Mouse (Mus musculus) adipose tissue, adult 10 weeks (tissue): ENCODE data around the gene Gm10061. TPM values are rescaled to one million over a fixed set of nuclear protein-coding genes. Genes with fewer than 3 reads are reported as not detected.

ENCODE experiments used
- polyA plus RNA-seq: library from polyadenylated mRNA; stranded (reverse); fragments of 350-450 nt; fragmentation: Illumina TruSeq; extraction: RNeasy Lipid Tissue Mini Kit (QIAGEN cat#74804); gene quantifications from one replicate; pipeline ENCODE4 v1.2.3, GENCODE M21; 2014; ENCODE audit warnings: low read depth, low replicate concordance

Gm10061 gene
- polyA plus RNA-seq = not detected

GRCm38 (mm10) chr16:89150786-89151185 lies at the start of gene Gm10061:
Gene Gm10061, plus strand, starts transcription at chr16:89151086.

DNA sequence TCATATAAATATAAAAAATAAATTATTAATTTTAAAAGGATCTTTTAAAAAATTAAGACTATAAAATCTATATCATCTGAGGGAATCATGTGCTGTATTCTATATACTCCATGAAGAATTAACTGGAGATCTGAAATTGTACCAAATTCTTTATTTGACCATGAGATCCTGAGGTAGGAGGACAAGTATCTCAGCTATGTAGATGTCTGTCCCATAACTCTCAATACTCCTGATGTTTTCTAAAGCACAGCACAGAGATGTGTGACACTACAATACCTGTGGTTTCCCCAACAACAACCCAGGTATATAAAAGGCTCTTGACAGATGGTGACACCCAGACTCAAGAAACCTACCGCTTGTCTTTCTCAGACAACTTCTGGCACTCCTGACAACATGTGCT lies 10.3 kb upstream of the Gm10061 start, which contains the start of gene Gm6358:
Gm6358 (plus strand) TSS at position 301 of the 400 bp plus-strand sequence.

GRCm38 (mm10) chr16:89157652-89158051 lies 6.8 kb downstream of the Gm10061 start, which contains the start of gene Gm9789:
Gene Gm9789, plus strand, starts transcription at chr16:89157952.

DNA sequence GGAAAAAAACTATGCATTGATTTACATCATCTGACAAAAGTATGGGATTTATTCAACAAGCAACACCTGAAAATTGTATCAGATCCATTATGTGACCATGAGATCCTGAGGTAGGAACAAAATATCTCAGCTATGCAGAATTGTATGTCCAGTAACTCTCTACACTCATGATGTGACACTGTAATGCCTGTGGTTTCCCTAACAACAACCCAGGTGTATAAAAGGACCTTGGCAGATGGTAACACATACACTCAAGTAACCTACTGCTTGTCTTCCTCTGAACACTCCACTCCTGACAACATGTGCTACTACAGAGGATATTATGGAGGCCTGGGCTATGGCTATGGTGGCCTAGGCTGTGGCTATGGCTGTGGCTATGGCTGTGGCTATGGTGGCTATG lies 18.3 kb downstream of the Gm10061 start, which contains the start of gene Gm7735:
Gm7735 (plus strand) TSS at position 301 of the 400 bp plus-strand sequence.

GRCm38 (mm10) chr16:89174435-89174834 lies 23.5 kb downstream of the Gm10061 start, which contains the start of gene 1110057P08Rik:
Gene 1110057P08Rik, plus strand, starts transcription at chr16:89174735.

Other genes with a start within 250 kb of the Gm10061 start
- not detected for gene Krtap19-9b, start 218.8 kb upstream of the Gm10061 start, polyA plus RNA-seq
- not detected for gene Krtap16-3, start 188.2 kb upstream of the Gm10061 start, polyA plus RNA-seq
- not detected for gene Krtap22-2, start 140.3 kb upstream of the Gm10061 start, polyA plus RNA-seq
- gene Gm10229, start 135.8 kb upstream of the Gm10061 start, polyA plus RNA-seq = not detected
- gene Krtap6-1, start 119.4 kb upstream of the Gm10061 start, polyA plus RNA-seq = not detected
- gene Gm10228, start 109.6 kb upstream of the Gm10061 start, polyA plus RNA-seq = not detected
- not detected for gene Krtap6-5, start 103.2 kb upstream of the Gm10061 start, polyA plus RNA-seq
- gene 1110025L11Rik, start 87.1 kb upstream of the Gm10061 start, polyA plus RNA-seq = not detected
- not detected for gene Krtap6-3, start 67.1 kb upstream of the Gm10061 start, polyA plus RNA-seq
- gene Gm6358, start 10.2 kb upstream of the Gm10061 start, polyA plus RNA-seq = not detected
- gene Gm9789, start 6.9 kb downstream of the Gm10061 start, polyA plus RNA-seq = not detected
- gene Gm7735, start 18.4 kb downstream of the Gm10061 start, polyA plus RNA-seq = not detected
- gene 1110057P08Rik, start 23.6 kb downstream of the Gm10061 start, polyA plus RNA-seq = not detected
- gene Krtap20-2, start 54.8 kb downstream of the Gm10061 start, polyA plus RNA-seq = not detected